Mouse (Mus musculus) liver, embryonic 14.5 days (tissue): ENCODE results near the gene Tmcc3.

ENCODE experiments used
- CTCF ChIP-seq: IDR thresholded peaks from 2 replicates; pipeline ENCODE4 v1.5.1; 2016; ENCODE audit warnings: antibody characterized with exemption, low read depth, control low read depth
- EP300 ChIP-seq: IDR thresholded peaks from 2 replicates; pipeline ENCODE4 v1.6.1; 2016; ENCODE audit warnings: antibody characterized with exemption, low read depth

GRCm38 (mm10) chr10:94336071-94336470 lies 24.3 kb downstream of the Tmcc3 start:
- TF ChIP-seq CTCF (no peak), EP300 (no peak)
